Mouse (Mus musculus) ES-E14 (cell line): Measurements from ENCODE around the gene Trpv4.

Source experiments
- HCFC1 ChIP-seq: IDR thresholded peaks from 2 replicates; pipeline ENCODE4 v1.6.1; 2012; ENCODE audit warnings: low read length, inconsistent platforms, borderline replicate concordance; ENCODE audit not compliant: insufficient read depth
- MAFK ChIP-seq: IDR thresholded peaks from 2 replicates; pipeline ENCODE4 v1.6.1; 2014; ENCODE audit warnings: mild to moderate bottlenecking, low read depth, low read length, inconsistent platforms; ENCODE audit not compliant: insufficient read depth
- ZC3H11A ChIP-seq: IDR thresholded peaks from 2 replicates; pipeline ENCODE4 v1.6.1; 2012; ENCODE audit warnings: low read depth, mild to moderate bottlenecking, inconsistent platforms, low read length, borderline replicate concordance
- ZNF384 ChIP-seq: IDR thresholded peaks from 2 replicates; pipeline ENCODE4 v1.6.1; 2012; ENCODE audit warnings: low read depth, low read length, inconsistent platforms

DNA sequence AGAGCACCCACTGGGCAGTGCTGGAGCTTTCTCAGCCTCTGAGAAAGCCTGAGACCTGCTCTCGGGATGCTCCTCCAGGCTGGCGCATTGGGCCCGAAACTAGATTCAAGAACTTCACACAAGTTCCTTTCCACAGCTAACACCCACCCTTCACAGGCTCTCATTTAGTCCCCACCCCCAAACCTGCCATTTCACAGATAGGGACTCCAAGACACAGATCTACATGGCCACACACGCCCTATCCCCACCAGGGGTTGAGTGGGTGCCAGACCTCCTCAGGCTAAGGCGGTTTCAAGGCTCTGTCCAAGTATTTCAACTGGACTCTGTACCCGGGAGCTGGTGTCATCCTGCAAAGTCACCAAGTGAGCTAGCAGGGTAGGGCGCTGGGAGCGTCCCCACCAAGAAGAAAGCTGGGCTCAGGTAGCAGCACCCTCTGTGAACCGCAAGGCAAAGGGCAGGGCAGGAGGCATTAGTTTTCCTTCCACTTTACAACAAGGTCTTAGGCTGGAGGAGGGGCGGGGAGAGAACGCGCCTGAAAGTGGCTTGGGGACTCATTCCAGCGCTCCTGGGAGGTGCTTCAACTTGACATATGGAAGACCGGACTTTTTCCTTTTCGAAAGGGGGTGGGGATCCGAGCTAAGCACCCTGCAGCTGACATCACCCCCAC lies 31.6 kb upstream of the Trpv4 start:
- TF ChIP-seq ZC3H11A (no peak), HCFC1 (no peak), MAFK (no peak), ZNF384 (no peak)
